15 mouse cellular contexts compared by ENCODE assay signal in the genomic region with DNA sequence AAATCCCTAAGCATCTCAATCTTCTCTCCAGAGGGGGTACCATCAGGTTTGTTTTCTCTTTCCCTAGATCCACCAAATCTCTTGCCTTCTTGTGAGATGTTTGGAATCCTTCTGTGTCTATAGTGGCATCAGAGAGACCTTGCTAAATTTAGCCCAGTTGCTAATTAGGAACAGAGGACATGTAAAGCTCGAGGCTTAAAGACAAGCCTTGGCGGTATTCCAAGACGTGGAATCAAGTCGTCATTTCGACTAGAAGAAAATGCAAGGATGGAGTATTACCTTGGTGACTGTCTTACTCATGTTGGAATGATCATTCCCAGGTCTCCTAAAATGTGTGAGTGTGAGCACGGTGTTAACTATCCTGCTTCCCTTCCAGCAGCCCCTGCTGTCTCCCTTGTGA.
DNase-seq lines count a peak whose midpoint lies in the region; ATAC-seq and TF ChIP-seq lines count a peak whose summit lies in the region.
"Had no signal": no experiment of that assay in that cellular context is flagged by ENCODE, and none has a peak within 500 bp of the region (broad histone marks: within the 10 kb centered on the region; RNA-seq: fewer than 3 reads in every experiment).

No protein-coding gene starts in this region.

- H3K36me3 ChIP-seq in heart, postnatal 0 days (replicated peaks; ENCODE audit: control insufficient read depth, insufficient read depth, low read length), result no peaks in the 10 kb centered on the region
- no peaks in the 10 kb centered on the region for H3K36me3 ChIP-seq in midbrain, embryonic 14.5 days (ENCODE audit: control insufficient read depth, insufficient read depth, low read length)
- no peaks in the 10 kb centered on the region for H3K36me3 ChIP-seq in midbrain, embryonic 13.5 days
- H3K36me3 ChIP-seq in forebrain, embryonic 15.5 days, result no peaks in the 10 kb centered on the region
- H3K36me3 ChIP-seq: liver, embryonic 12.5 days had no signal

- H3K4me1 ChIP-seq in heart, postnatal 0 days (ENCODE audit: control insufficient read depth, insufficient read depth), result peaks cover 15% of the 10 kb centered on the region
- 0 out of 2 replicates have a peak, but pooled peaks cover 7% of the 10 kb centered on the region for H3K4me1 ChIP-seq in midbrain, embryonic 14.5 days (ENCODE audit: control insufficient read depth, insufficient read depth, low read length)
- H3K4me1 ChIP-seq in midbrain, embryonic 13.5 days (replicated peaks), result 0 out of 2 replicates have a peak, but pooled peaks cover 7% of the 10 kb centered on the region
- H3K4me1 ChIP-seq in forebrain, embryonic 15.5 days, result peaks cover 14% of the 10 kb centered on the region
- H3K4me1 ChIP-seq: liver, embryonic 12.5 days had no signal

- DNase-seq in cerebellum, postnatal 10 days, result peak; percentile 30 to 38
- no peak for DNase-seq in cerebellum, postnatal 4 days (ENCODE audit: low spot score in 2 of 2)
- peak; percentile 14 for DNase-seq in heart, postnatal 0 days (ENCODE audit: low spot score)
- no peak for DNase-seq in heart, postnatal 4 days
- DNase-seq in midbrain, embryonic 14.5 days, result peak; percentile 38
- no peak for DNase-seq in layer of hippocampus, adult 18-20 months (ENCODE audit: low spot score in 2 of 2)
- DNase-seq: adrenal gland, postnatal 36 days; cerebellum, adult 11 months; kidney, postnatal 25 days; right cerebral cortex, postnatal 4 days had no signal

- no peak overlapping the region for H3K9ac ChIP-seq in heart, postnatal 0 days (replicated peaks; ENCODE audit: low read depth, low read length)
- H3K9ac ChIP-seq in midbrain, embryonic 14.5 days (replicated peaks; ENCODE audit: low read length), result no peak overlapping the region
- H3K9ac ChIP-seq in midbrain, embryonic 13.5 days (replicated peaks), result no peak overlapping the region
- H3K9ac ChIP-seq in forebrain, embryonic 15.5 days (replicated peaks), result no peak overlapping the region
- H3K9ac ChIP-seq: liver, embryonic 12.5 days had no signal

- no peak for TF ChIP-seq EP300 in heart, postnatal 0 days (IDR thresholded peaks at IDR 0.05; ENCODE audit: low read depth)

- 26% methylated on average over 6 of the region's 6 CpGs for WGBS in heart, postnatal 0 days
- 54% methylated on average over 6 of the region's 6 CpGs for WGBS in midbrain, embryonic 14.5 days
- WGBS in midbrain, embryonic 13.5 days, result 66% methylated on average over 6 of the region's 6 CpGs
- WGBS in forebrain, embryonic 15.5 days, result 35% methylated on average over 6 of the region's 6 CpGs

- H3K27ac ChIP-seq in heart, postnatal 0 days (ENCODE audit: low read depth), result peak overlapping the region; percentile 7; the same call in 1 of the 2 replicates
- no peak overlapping the region for H3K27ac ChIP-seq in midbrain, embryonic 14.5 days (replicated peaks; ENCODE audit: low read depth, low read length)
- H3K27ac ChIP-seq in midbrain, embryonic 13.5 days, result no peak overlapping the region
- peak overlapping the region; percentile 83 for H3K27ac ChIP-seq in forebrain, embryonic 15.5 days (replicated peaks)
- H3K27ac ChIP-seq: liver, embryonic 12.5 days; macrophage had no signal

- H3K27me3 ChIP-seq in heart, postnatal 0 days (ENCODE audit: control insufficient read depth, insufficient read depth, low read length), result no peaks in the 10 kb centered on the region
- no peaks in the 10 kb centered on the region for H3K27me3 ChIP-seq in midbrain, embryonic 14.5 days (ENCODE audit: control insufficient read depth, insufficient read depth, low read length)
- no peaks in the 10 kb centered on the region for H3K27me3 ChIP-seq in midbrain, embryonic 13.5 days
- H3K27me3 ChIP-seq in forebrain, embryonic 15.5 days, result no peaks in the 10 kb centered on the region
- H3K27me3 ChIP-seq: liver, embryonic 12.5 days had no signal

- no peak overlapping the region for H3K4me2 ChIP-seq in heart, postnatal 0 days (ENCODE audit: low read depth, low read length)
- H3K4me2 ChIP-seq in midbrain, embryonic 14.5 days (ENCODE audit: low read length), result no peak overlapping the region
- no peak overlapping the region for H3K4me2 ChIP-seq in midbrain, embryonic 13.5 days (replicated peaks)
- no peak overlapping the region for H3K4me2 ChIP-seq in forebrain, embryonic 15.5 days (replicated peaks)
- H3K4me2 ChIP-seq: liver, embryonic 12.5 days had no signal

- no peaks in the 10 kb centered on the region for H3K9me3 ChIP-seq in heart, postnatal 0 days (replicated peaks; ENCODE audit: control insufficient read depth, low read length)
- H3K9me3 ChIP-seq in midbrain, embryonic 14.5 days (ENCODE audit: control insufficient read depth, low read length), result no peaks in the 10 kb centered on the region
- no peaks in the 10 kb centered on the region for H3K9me3 ChIP-seq in midbrain, embryonic 13.5 days
- no peaks in the 10 kb centered on the region for H3K9me3 ChIP-seq in forebrain, embryonic 15.5 days
- H3K9me3 ChIP-seq: liver, embryonic 12.5 days had no signal

- no peak for TF ChIP-seq CTCF in heart, postnatal 0 days (IDR thresholded peaks at IDR 0.05; ENCODE audit: low read depth)

- no peak overlapping the region for H3K4me3 ChIP-seq in heart, postnatal 0 days (ENCODE audit: low read depth, low read length)
- no peak overlapping the region for H3K4me3 ChIP-seq in midbrain, embryonic 14.5 days (replicated peaks; ENCODE audit: low read depth, low read length)
- no peak overlapping the region for H3K4me3 ChIP-seq in midbrain, embryonic 13.5 days (replicated peaks)
- H3K4me3 ChIP-seq in forebrain, embryonic 15.5 days, result no peak overlapping the region
- H3K4me3 ChIP-seq: liver, embryonic 12.5 days had no signal

- no peak for ATAC-seq in heart, postnatal 0 days (ENCODE audit: insufficient read depth, low read depth)
- ATAC-seq in midbrain, embryonic 14.5 days (ENCODE audit: low FRiP score, low TSS enrichment), result no peak
- no peak for ATAC-seq in midbrain, embryonic 13.5 days
- no peak; the same call in 1 of the 2 replicates for ATAC-seq in forebrain, embryonic 15.5 days (replicated peaks)
- ATAC-seq: intestine, embryonic 16.5 days; liver, embryonic 12.5 days had no signal

Comparison
In these comparisons a context has a peak if more than half of its experiments do, and no peak if none do; other contexts are left out.
1. DNase-seq: peak in cerebellum, postnatal 10 days (2 of 2), heart, postnatal 0 days (single experiment) and midbrain, embryonic 14.5 days (single experiment); none in cerebellum, postnatal 4 days (0 of 2), heart, postnatal 4 days (single experiment) and layer of hippocampus, adult 18-20 months (0 of 2).
2. H3K27ac ChIP-seq: peak in heart, postnatal 0 days (single experiment) and forebrain, embryonic 15.5 days (single experiment); none in midbrain, embryonic 14.5 days (single experiment) and midbrain, embryonic 13.5 days (single experiment).